Mouse (Mus musculus) kidney, adult 8-10 months (tissue): ENCODE results near the gene Catsper2.

Experiments used
- DNase-seq, 2 experiments: peaks; one replicate each; pipeline ENCODE4 v3.0.0; 2022

Gene Catsper2

GRCm38 (mm10) chr2:121353156-121353555, 60.4 kb downstream of the Catsper2 start:
- no peak for DNase-seq
